Mouse (Mus musculus) adrenal gland, postnatal 36 days (tissue): ENCODE measurements around the gene Klhl21. TPM values are rescaled to one million over a fixed set of nuclear protein-coding genes. Genes with fewer than 3 reads are reported as not detected.

Experiments used
- total RNA-seq, 2 experiments: library from RNA; stranded (reverse); gene quantifications; 2 replicates each; pipeline ENCODE4 v1.2.3; 2021

Gene Klhl21
- total RNA-seq, 2 experiments from 2014 or later: 21.7 to 29.7 TPM

Other genes with a start within 250 kb of the Klhl21 start
- gene Camta1, start 146.9 kb upstream of the Klhl21 start, total RNA-seq: 10 to 100 TPM; 28.7 to 33.3 TPM
- 10 to 100 TPM; 93.5 to 95.9 TPM for gene Dnajc11, start 75.1 kb upstream of the Klhl21 start, total RNA-seq
- gene Thap3, start 19.8 kb upstream of the Klhl21 start, total RNA-seq: 10 to 100 TPM; 19.5 to 20.5 TPM
- 10 to 100 TPM; 17.2 to 17.7 TPM for gene Phf13, start 12.5 kb upstream of the Klhl21 start, total RNA-seq
- gene Zbtb48, start 18.9 kb downstream of the Klhl21 start, total RNA-seq: 1 to 10 TPM; 8.6 to 9.7 TPM
- gene Tas1r1, start 29.8 kb downstream of the Klhl21 start, total RNA-seq: not detected
- gene Nol9, start 30.5 kb downstream of the Klhl21 start, total RNA-seq: 10 to 100 TPM; 24.8 to 27.3 TPM
- gene Plekhg5, start 63.7 kb downstream of the Klhl21 start, total RNA-seq: 10 to 100 TPM; 10.0 to 13.5 TPM
- gene Tnfrsf25, start 107.1 kb downstream of the Klhl21 start, total RNA-seq: 1 to 10 TPM; 1.7 to 3.0 TPM
- 1 to 10 TPM; 1.2 to 1.5 TPM for gene Espn, start 143.6 kb downstream of the Klhl21 start, total RNA-seq
- not detected for gene Hes2, start 150.1 kb downstream of the Klhl21 start, total RNA-seq
- 10 to 100 TPM; 37.1 to 53.6 TPM for gene Acot7, start 169.3 kb downstream of the Klhl21 start, total RNA-seq